Mouse (Mus musculus) lung, postnatal 0 days (tissue): Measurements from ENCODE around the gene Mbd3l2.

ENCODE experiments used
- CTCF ChIP-seq: IDR thresholded peaks from 2 replicates; pipeline ENCODE4 v1.5.1; 2016; ENCODE audit warnings: antibody characterized with exemption, mild to moderate bottlenecking
- EP300 ChIP-seq: IDR thresholded peaks from 2 replicates; pipeline ENCODE4 v1.6.1; 2016; ENCODE audit warnings: antibody characterized with exemption, mild to moderate bottlenecking, control low read depth

DNA sequence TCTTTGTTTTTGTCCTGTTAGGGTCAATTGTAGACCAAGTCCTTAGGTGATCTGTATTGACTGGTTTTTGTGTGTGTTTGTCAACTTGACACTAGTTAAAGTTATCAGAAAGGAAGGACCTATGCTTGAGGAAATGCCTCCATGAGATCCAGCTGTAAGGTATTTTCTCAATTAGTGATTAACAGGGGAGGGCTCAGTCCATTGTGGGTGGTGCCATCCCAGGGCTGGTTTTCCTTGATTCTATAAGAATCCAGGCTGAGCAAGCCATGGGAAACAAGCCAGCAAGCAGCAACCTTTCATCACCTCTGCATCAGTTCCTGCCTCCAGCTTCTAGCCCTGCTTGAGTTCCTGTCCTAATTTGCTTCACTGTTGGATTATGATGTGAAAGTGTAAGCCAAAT, at the start of gene Mbd3l2:
- TF ChIP-seq CTCF (no peak), EP300 (no peak)
